Mouse (Mus musculus) kidney, embryonic 14.5 days (tissue): Measurements from ENCODE around the gene Tenm4. TPM values are rescaled to one million over a fixed set of nuclear protein-coding genes. Genes with fewer than 3 reads are reported as not detected.

Source experiments
- ATAC-seq: fragments of 200-750 bp; cut with Nextera tagmentation; 2 replicates; pipeline ENCODE4 v1.8.0; 2017; ENCODE audit warnings: moderate number of reproducible peaks, mild to moderate bottlenecking, moderate TSS enrichment, moderate library complexity; ENCODE audit not compliant: low FRiP score, low TSS enrichment
- H3K27ac ChIP-seq: fragments of 300-500 bp; sonication (generic); 2 replicates; pipeline ENCODE4 v1.5.1; 2014; ENCODE audit warnings: low read depth, mild to moderate bottlenecking, low read length, moderate library complexity, mixed read lengths
- H3K27me3 ChIP-seq: fragments of 300-500 bp; sonication (generic); 2 replicates; pipeline ENCODE4 v1.6.1; 2014; ENCODE audit warnings: mild to moderate bottlenecking, low read length; ENCODE audit not compliant: control insufficient read depth, insufficient read depth
- H3K36me3 ChIP-seq: fragments of 300-500 bp; sonication (generic); 2 replicates; pipeline ENCODE4 v1.6.1; 2014; ENCODE audit warnings: low read length, mixed read lengths; ENCODE audit not compliant: control insufficient read depth, insufficient read depth
- H3K4me1 ChIP-seq: fragments of 300-500 bp; sonication (generic); 2 replicates; pipeline ENCODE4 v1.6.1; 2014; ENCODE audit warnings: low read length, mixed read lengths; ENCODE audit not compliant: control insufficient read depth, insufficient read depth
- H3K4me2 ChIP-seq: fragments of 300-500 bp; sonication (generic); replicated peaks from 2 replicates; pipeline ENCODE4 v1.6.1; 2014; ENCODE audit warnings: low read depth, mild to moderate bottlenecking, low read length
- H3K4me3 ChIP-seq: fragments of 300-500 bp; sonication (generic); 2 replicates; pipeline ENCODE4 v1.5.1; 2014; ENCODE audit warnings: mild to moderate bottlenecking, low read length
- H3K9ac ChIP-seq: fragments of 300-500 bp; sonication (generic); 2 replicates; pipeline ENCODE4 v1.6.1; 2014; ENCODE audit warnings: low read depth, mild to moderate bottlenecking, low read length, moderate library complexity
- H3K9me3 ChIP-seq: fragments of 300-500 bp; sonication (generic); 2 replicates; pipeline ENCODE4 v1.6.1; 2016; ENCODE audit warnings: low read length; ENCODE audit not compliant: control insufficient read depth
- WGBS: fragments of 180-500 bp; shearing (Covaris S2); extraction: QIAGEN DNeasy Blood & Tissue Kit; methylation state at CpG from one replicate; pipeline ENCODE4 v1.1.7; 2014; 5-methylcytosine and 5-hydroxymethylcytosine counted together
- polyA plus RNA-seq: library from polyadenylated mRNA; unstranded; fragments of >200 nt; fragmentation: Nextera tagmentation; extraction: Ambion mirVana; gene quantifications from 2 replicates; pipeline ENCODE4 v1.2.1, GENCODE M21; 2014

The Tenm4 gene
- polyA plus RNA-seq, 1 experiment from 2014 or later, result 51.0 TPM

- Histone ChIP-seq H3K27ac (no peak overlapping the region), H3K9me3 (no peaks in the 10 kb centered on the region), H3K36me3 (no peaks in the 10 kb centered on the region), H3K4me2 (no peak overlapping the region), H3K9ac (no peak overlapping the region), H3K4me3 (no peak overlapping the region), H3K27me3 (no peaks in the 10 kb centered on the region), H3K4me1 (no peaks in the 10 kb centered on the region)
- no peak for ATAC-seq
- WGBS, result 34% methylated on average over 6 of the region's 6 CpGs
These were observed 219.1 kb downstream of the Tenm4 start for GRCm38 (mm10) chr7:96390034-96390670.

- Histone ChIP-seq H3K27me3 (no peaks in the 10 kb centered on the region), H3K9ac (no peak overlapping the region), H3K27ac (no peak overlapping the region), H3K9me3 (no peaks in the 10 kb centered on the region), H3K4me3 (no peak overlapping the region), H3K4me2 (no peak overlapping the region), H3K4me1 (no peaks in the 10 kb centered on the region), H3K36me3 (no peaks in the 10 kb centered on the region)
- 83% methylated on average over 4 of the region's 4 CpGs for WGBS
- ATAC-seq, result no peak
These were observed 219.8 kb downstream of the Tenm4 start for GRCm38 (mm10) chr7:96390894-96391293.

GRCm38 (mm10) chr7:96391797-96392472 lies 220.9 kb downstream of the Tenm4 start:
- Histone ChIP-seq H3K4me3 (no peak overlapping the region), H3K27me3 (no peaks in the 10 kb centered on the region), H3K27ac (no peak overlapping the region), H3K9me3 (no peaks in the 10 kb centered on the region), H3K4me1 (no peaks in the 10 kb centered on the region), H3K36me3 (no peaks in the 10 kb centered on the region), H3K4me2 (no peak overlapping the region), H3K9ac (no peak overlapping the region)
- WGBS, result 79% methylated on average over 6 of the region's 6 CpGs
- ATAC-seq, result no peak

DNA sequence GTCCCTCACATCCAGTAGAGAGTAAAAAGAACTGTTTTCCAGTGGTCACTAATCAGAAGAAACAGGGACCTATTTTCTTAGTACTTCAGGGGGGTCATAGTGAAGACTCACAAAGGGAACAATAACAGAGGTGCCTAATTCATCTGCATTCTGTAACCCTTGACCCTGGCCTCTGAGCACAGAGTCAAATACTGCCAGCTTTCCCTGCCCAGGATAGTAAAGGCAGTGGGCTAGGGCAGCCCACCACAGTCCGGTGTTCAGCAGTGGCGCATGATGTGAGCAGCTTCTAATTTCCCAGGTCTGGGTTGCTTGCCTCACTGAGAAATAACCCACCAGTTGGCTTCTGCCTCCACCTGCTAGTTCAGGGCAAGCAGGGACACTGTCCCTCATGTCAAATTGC lies 221.6 kb downstream of the Tenm4 start:
- no peaks in the 10 kb centered on the region for H3K27me3 ChIP-seq
- no peaks in the 10 kb centered on the region for H3K4me1 ChIP-seq
- no peaks in the 10 kb centered on the region for H3K9me3 ChIP-seq
- ATAC-seq, result no peak
- no peak overlapping the region for H3K4me3 ChIP-seq
- H3K4me2 ChIP-seq, result no peak overlapping the region
- no peak overlapping the region for H3K9ac ChIP-seq
- no peaks in the 10 kb centered on the region for H3K36me3 ChIP-seq
- WGBS, result 80% methylated on average over 2 of the region's 2 CpGs
- no peak overlapping the region for H3K27ac ChIP-seq

DNA sequence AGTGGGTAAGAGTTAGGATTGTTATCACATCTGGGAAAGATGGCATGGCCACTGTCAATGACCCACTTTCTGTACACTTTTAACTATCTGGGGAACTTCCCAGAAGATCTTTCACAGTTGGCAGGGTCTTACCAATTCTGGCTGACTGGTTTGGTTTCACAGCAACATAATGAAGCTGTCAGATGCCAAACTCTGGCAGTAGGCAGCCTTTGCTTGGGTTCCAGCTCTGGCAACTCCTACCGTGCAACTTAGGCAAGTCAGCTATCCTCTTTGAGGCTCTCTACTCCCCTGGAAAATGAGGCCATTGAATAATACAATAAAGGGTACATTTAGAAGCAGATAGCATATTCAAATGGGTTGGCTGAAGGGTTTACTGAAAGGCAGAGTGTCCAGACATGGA lies 226.9 kb downstream of the Tenm4 start:
- ATAC-seq, result no peak
- Histone ChIP-seq H3K36me3 (no peaks in the 10 kb centered on the region), H3K9me3 (no peaks in the 10 kb centered on the region), H3K4me2 (no peak overlapping the region), H3K27ac (no peak overlapping the region), H3K4me3 (no peak overlapping the region), H3K27me3 (no peaks in the 10 kb centered on the region), H3K9ac (no peak overlapping the region), H3K4me1 (peaks cover 5% of the 10 kb centered on the region; the same call in 1 of the 2 replicates)
- WGBS, result 94% methylated on average over 1 of the region's 1 CpGs

GRCm38 (mm10) chr7:96400411-96400810 lies 229.4 kb downstream of the Tenm4 start:
- Histone ChIP-seq H3K4me2 (no peak overlapping the region), H3K27ac (no peak overlapping the region), H3K4me1 (peaks cover 5% of the 10 kb centered on the region; the same call in 1 of the 2 replicates), H3K4me3 (no peak overlapping the region), H3K9ac (no peak overlapping the region), H3K27me3 (no peaks in the 10 kb centered on the region), H3K36me3 (no peaks in the 10 kb centered on the region), H3K9me3 (no peaks in the 10 kb centered on the region)
- 30% methylated on average over 11 of the region's 11 CpGs for WGBS
- peak; percentile 92 for ATAC-seq

DNA sequence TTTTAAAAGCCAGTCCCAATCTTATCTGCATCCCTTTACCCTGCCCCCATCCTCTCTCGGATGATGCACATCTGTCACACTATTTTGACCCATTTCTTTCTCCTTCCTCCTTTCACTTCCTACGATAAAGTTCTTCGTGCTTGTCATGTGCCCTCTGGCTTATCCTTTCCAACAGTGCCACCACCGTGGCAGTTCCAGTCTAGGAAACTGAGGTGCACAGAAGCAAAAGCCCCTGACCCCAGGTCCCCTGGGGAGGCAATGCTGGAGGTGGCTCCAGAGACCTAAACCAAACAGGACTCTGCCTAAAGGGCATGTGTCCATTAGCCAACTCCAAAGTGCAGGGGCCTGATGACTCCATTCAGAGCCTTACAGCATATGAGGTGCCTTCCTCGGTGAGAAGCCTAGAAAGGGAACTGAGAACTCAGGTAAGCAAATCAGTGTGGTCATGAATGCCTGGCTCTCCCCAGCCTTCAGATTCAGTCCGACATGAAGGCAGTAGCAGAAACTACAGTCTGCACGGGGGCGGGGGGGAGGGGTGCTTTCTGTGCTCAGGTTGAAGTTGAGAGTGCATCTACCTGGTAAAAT lies 235.7 kb downstream of the Tenm4 start:
- no peak overlapping the region for H3K9ac ChIP-seq
- WGBS, result 74% methylated on average over 8 of the region's 8 CpGs
- no peak overlapping the region for H3K27ac ChIP-seq
- H3K36me3 ChIP-seq, result no peaks in the 10 kb centered on the region
- H3K4me2 ChIP-seq, result no peak overlapping the region
- ATAC-seq, result no peak
- no peak overlapping the region for H3K4me3 ChIP-seq
- H3K27me3 ChIP-seq, result no peaks in the 10 kb centered on the region
- H3K9me3 ChIP-seq, result no peaks in the 10 kb centered on the region
- peaks cover 25% of the 10 kb centered on the region for H3K4me1 ChIP-seq

GRCm38 (mm10) chr7:96408161-96408889 lies 237.3 kb downstream of the Tenm4 start:
- no peak overlapping the region for H3K4me3 ChIP-seq
- H3K27me3 ChIP-seq, result no peaks in the 10 kb centered on the region
- H3K9ac ChIP-seq, result no peak overlapping the region
- 35% methylated on average over 6 of the region's 6 CpGs for WGBS
- H3K36me3 ChIP-seq, result no peaks in the 10 kb centered on the region
- ATAC-seq, result peak; percentile 65; the same call in 1 of the 2 replicates
- H3K4me2 ChIP-seq, result no peak overlapping the region
- H3K27ac ChIP-seq, result no peak overlapping the region
- H3K9me3 ChIP-seq, result no peaks in the 10 kb centered on the region
- H3K4me1 ChIP-seq, result peaks cover 25% of the 10 kb centered on the region
